Mouse (Mus musculus) limb, embryonic 11.5 days (tissue): ENCODE measurements around the gene Pex11b. TPM values are rescaled to one million over a fixed set of nuclear protein-coding genes. Genes with fewer than 3 reads are reported as not detected.
A peak's percentile ranks its signal among the peaks of the same experiment; 100 is the strongest.

ENCODE experiments used
- ATAC-seq: fragments of 200-750 bp; cut with Nextera tagmentation; 2 replicates; pipeline ENCODE4 v1.8.0; 2017; ENCODE audit warnings: low read depth; ENCODE audit not compliant: insufficient number of reproducible peaks, low FRiP score, low TSS enrichment
- DNase-seq: peaks from one replicate; pipeline ENCODE4 v3.0.0-alpha.2; 2015; ENCODE audit warnings: low spot score
- H3K27ac ChIP-seq: fragments of 300-500 bp; sonication (generic); replicated peaks from 2 replicates; pipeline ENCODE4 v1.5.1; 2014; ENCODE audit warnings: low read depth, mild to moderate bottlenecking, low read length
- H3K27me3 ChIP-seq: fragments of 300-500 bp; sonication (generic); 2 replicates; pipeline ENCODE4 v1.6.1; 2014; ENCODE audit warnings: mild to moderate bottlenecking, low read length, mixed read lengths; ENCODE audit not compliant: control insufficient read depth, insufficient read depth
- H3K36me3 ChIP-seq: fragments of 300-500 bp; sonication (generic); 2 replicates; pipeline ENCODE4 v1.6.1; 2014; ENCODE audit warnings: mild to moderate bottlenecking, low read length, moderate library complexity, mixed read lengths; ENCODE audit not compliant: control insufficient read depth, insufficient read depth
- H3K4me1 ChIP-seq: fragments of 300-500 bp; sonication (generic); 2 replicates; pipeline ENCODE4 v1.6.1; 2014; ENCODE audit warnings: low read length, mixed read lengths; ENCODE audit not compliant: control insufficient read depth, insufficient read depth
- H3K4me2 ChIP-seq: fragments of 300-500 bp; sonication (generic); 2 replicates; pipeline ENCODE4 v1.6.1; 2014; ENCODE audit warnings: low read depth, mild to moderate bottlenecking, moderate library complexity; ENCODE audit not compliant: severe bottlenecking
- H3K4me3 ChIP-seq: fragments of 300-500 bp; sonication (generic); 2 replicates; pipeline ENCODE4 v1.5.1; 2014; ENCODE audit warnings: low read depth, low read length
- H3K9ac ChIP-seq: fragments of 300-500 bp; sonication (generic); 2 replicates; pipeline ENCODE4 v1.6.1; 2014; ENCODE audit warnings: mild to moderate bottlenecking, low read length
- H3K9me3 ChIP-seq: fragments of 300-500 bp; sonication (generic); 2 replicates; pipeline ENCODE4 v1.6.1; 2016; ENCODE audit warnings: low read length; ENCODE audit not compliant: control insufficient read depth
- WGBS: fragments of 180-500 bp; shearing (Covaris S2); extraction: QIAGEN DNeasy Blood & Tissue Kit; methylation state at CpG from one replicate; pipeline ENCODE4 v1.1.7; 2014; 5-methylcytosine and 5-hydroxymethylcytosine counted together
- polyA plus RNA-seq: library from polyadenylated mRNA; unstranded; fragments of >200 nt; fragmentation: Nextera tagmentation; extraction: Ambion mirVana; gene quantifications from 2 replicates; pipeline ENCODE4 v1.2.1, GENCODE M21; 2014

The Pex11b gene
- polyA plus RNA-seq = 48.4 and 49.2 TPM in 2 replicates

- Histone ChIP-seq H3K27ac (peak within 1 kb of the TSS; percentile 73; the same call in 1 of the 2 replicates), H3K4me3 (peak within 1 kb of the TSS; percentile 95), H3K36me3 (peaks cover 13% of the 10 kb centered on the region; the same call in 1 of the 2 replicates), H3K4me1 (peaks cover 10% of the 10 kb centered on the region; the same call in 1 of the 2 replicates), H3K9ac (peak within 1 kb of the TSS; percentile 95), H3K9me3 (peaks cover 2% of the 10 kb centered on the region; the same call in 1 of the 2 replicates), H3K4me2 (peak within 1 kb of the TSS; percentile 81), H3K27me3 (no peaks in the 10 kb centered on the region)
- DNase-seq = peak; percentile 86
- peak; percentile 81 for ATAC-seq
- 2% methylated on average over 60 of the region's 60 CpGs for WGBS
Observed at GRCm38 (mm10) chr3:96634928-96635879, at the start of gene Pex11b, which contains the start of gene Gm42957. Pex11b (plus strand) TSS chr3:96635376. Gm42957 (plus strand) TSS chr3:96635474.

GRCm38 (mm10) chr3:96590657-96591056 is 44.5 kb upstream of the Pex11b start:
- WGBS = 86% methylated on average over 4 of the region's 4 CpGs
- Histone ChIP-seq H3K4me2 (no peak overlapping the region), H3K4me1 (no peaks in the 10 kb centered on the region; the same call in 1 of the 2 replicates), H3K9ac (no peak overlapping the region), H3K4me3 (no peak overlapping the region), H3K36me3 (no peaks in the 10 kb centered on the region), H3K27ac (no peak overlapping the region), H3K27me3 (peaks cover 4% of the 10 kb centered on the region), H3K9me3 (no peaks in the 10 kb centered on the region)
- no peak for ATAC-seq
- no peak for DNase-seq

- Histone ChIP-seq H3K9ac (peak overlapping the region; percentile 69), H3K4me1 (peaks cover 12% of the 10 kb centered on the region; the same call in 1 of the 2 replicates), H3K9me3 (no peaks in the 10 kb centered on the region), H3K36me3 (no peaks in the 10 kb centered on the region), H3K4me3 (peak overlapping the region; percentile 66), H3K27ac (no peak overlapping the region), H3K4me2 (peak overlapping the region; percentile 61), H3K27me3 (peaks cover 10% of the 10 kb centered on the region)
- 2% methylated on average over 10 of the region's 10 CpGs for WGBS
- DNase-seq = no peak
- no peak for ATAC-seq
Observed at GRCm38 (mm10) chr3:96593374-96593773, 41.8 kb upstream of the Pex11b start.

- ATAC-seq = peak; percentile 73
- H3K27me3 ChIP-seq = peaks cover 10% of the 10 kb centered on the region
Observed at GRCm38 (mm10) chr3:96593790-96594560, 41.2 kb upstream of the Pex11b start, which contains the start of gene Polr3gl. Polr3gl (minus strand) TSS chr3:96594181.

GRCm38 (mm10) chr3:96594851-96595250 is 40.3 kb upstream of the Pex11b start:
- Histone ChIP-seq H3K27me3 (peaks cover 10% of the 10 kb centered on the region), H3K36me3 (no peaks in the 10 kb centered on the region), H3K9me3 (no peaks in the 10 kb centered on the region), H3K4me2 (no peak overlapping the region), H3K27ac (no peak overlapping the region), H3K4me1 (peaks cover 16% of the 10 kb centered on the region; the same call in 1 of the 2 replicates), H3K9ac (no peak overlapping the region), H3K4me3 (no peak overlapping the region)
- ATAC-seq (no peak), DNase-seq (no peak)
- WGBS = 82% methylated on average over 5 of the region's 5 CpGs

More at GRCm38 (mm10) chr3:96593790-96594560, 41.2 kb upstream of the Pex11b start, which contains the start of gene Polr3gl:
- H3K36me3 ChIP-seq = no peaks in the 10 kb centered on the region
- H3K4me3 ChIP-seq = peak within 1 kb of the TSS; percentile 66
- no peaks in the 10 kb centered on the region for H3K9me3 ChIP-seq
- under 1% methylated on average over 38 of the region's 38 CpGs for WGBS
- H3K27ac ChIP-seq = no peak within 1 kb of the TSS; the same call in 1 of the 2 replicates
- H3K4me1 ChIP-seq = peaks cover 16% of the 10 kb centered on the region; the same call in 1 of the 2 replicates
- H3K4me2 ChIP-seq = peak within 1 kb of the TSS; percentile 61
- DNase-seq = peak; percentile 95
- peak within 1 kb of the TSS; percentile 69 for H3K9ac ChIP-seq

GRCm38 (mm10) chr3:96595661-96596060 is 39.5 kb upstream of the Pex11b start:
- Histone ChIP-seq H3K9me3 (no peaks in the 10 kb centered on the region), H3K4me1 (peaks cover 18% of the 10 kb centered on the region; the same call in 1 of the 2 replicates), H3K4me2 (peak overlapping the region; percentile 99), H3K9ac (no peak overlapping the region), H3K27ac (no peak overlapping the region), H3K27me3 (peaks cover 10% of the 10 kb centered on the region), H3K4me3 (peak overlapping the region; percentile 49; the same call in 1 of the 2 replicates), H3K36me3 (no peaks in the 10 kb centered on the region)
- WGBS = 28% methylated on average over 6 of the region's 6 CpGs
- ATAC-seq (no peak), DNase-seq (no peak)

- DNase-seq (peak; percentile 48), ATAC-seq (no peak)
- H3K9ac ChIP-seq = peak within 1 kb of the TSS; percentile 61
- peak within 1 kb of the TSS; percentile 99 for H3K4me2 ChIP-seq
- H3K4me3 ChIP-seq = peak within 1 kb of the TSS; percentile 49
- no peak within 1 kb of the TSS for H3K27ac ChIP-seq
- H3K4me1 ChIP-seq = peaks cover 18% of the 10 kb centered on the region; the same call in 1 of the 2 replicates
- no peaks in the 10 kb centered on the region for H3K9me3 ChIP-seq
- peaks cover 10% of the 10 kb centered on the region for H3K27me3 ChIP-seq
- WGBS = under 1% methylated on average over 20 of the region's 23 CpGs
- H3K36me3 ChIP-seq = no peaks in the 10 kb centered on the region
Observed at GRCm38 (mm10) chr3:96596228-96596707, 38.9 kb upstream of the Pex11b start, which contains the start of gene Ankrd34a. Ankrd34a (plus strand) TSS chr3:96596636.
